Mouse (Mus musculus) heart, embryonic 11.5 days (tissue): Measurements from ENCODE around the gene Csmd2. TPM values are rescaled to one million over a fixed set of nuclear protein-coding genes. Genes with fewer than 3 reads are reported as not detected.

ENCODE experiments used
- ATAC-seq: fragments of 200-750 bp; cut with Nextera tagmentation; replicated peaks from 2 replicates; pipeline ENCODE4 v1.8.0; 2017; ENCODE audit warnings: moderate library complexity; ENCODE audit not compliant: insufficient number of reproducible peaks, low FRiP score, low TSS enrichment
- H3K27ac ChIP-seq: fragments of 300-500 bp; sonication (generic); 2 replicates; pipeline ENCODE4 v1.5.1; 2014; ENCODE audit warnings: mild to moderate bottlenecking, low read depth, low read length
- H3K27me3 ChIP-seq: fragments of 300-500 bp; sonication (generic); 2 replicates; pipeline ENCODE4 v1.6.1; 2014; ENCODE audit warnings: mild to moderate bottlenecking, low read length, mixed read lengths; ENCODE audit not compliant: control insufficient read depth, insufficient read depth
- H3K36me3 ChIP-seq: fragments of 300-500 bp; sonication (generic); 2 replicates; pipeline ENCODE4 v1.6.1; 2014; ENCODE audit warnings: mild to moderate bottlenecking, low read length, moderate library complexity, mixed read lengths; ENCODE audit not compliant: control insufficient read depth, insufficient read depth
- H3K4me1 ChIP-seq: fragments of 300-500 bp; sonication (generic); 2 replicates; pipeline ENCODE4 v1.6.1; 2014; ENCODE audit warnings: low read length; ENCODE audit not compliant: control insufficient read depth, insufficient read depth
- H3K4me2 ChIP-seq: fragments of 300-500 bp; sonication (generic); 2 replicates; pipeline ENCODE4 v1.6.1; 2014; ENCODE audit warnings: mild to moderate bottlenecking, moderate library complexity
- H3K4me3 ChIP-seq: fragments of 300-500 bp; sonication (generic); 2 replicates; pipeline ENCODE4 v1.5.1; 2014; ENCODE audit warnings: low read depth, low read length
- H3K9ac ChIP-seq: fragments of 300-500 bp; sonication (generic); 2 replicates; pipeline ENCODE4 v1.6.1; 2014; ENCODE audit warnings: mild to moderate bottlenecking, low read depth, low read length, moderate library complexity
- H3K9me3 ChIP-seq: fragments of 300-500 bp; sonication (generic); replicated peaks from 2 replicates; pipeline ENCODE4 v1.6.1; 2016; ENCODE audit warnings: low read length; ENCODE audit not compliant: control insufficient read depth
- WGBS: fragments of 180-500 bp; shearing (Covaris S2); extraction: QIAGEN DNeasy Blood & Tissue Kit; methylation state at CpG from one replicate; pipeline ENCODE4 v1.1.7; 2014; ENCODE audit not compliant: insufficient replicate concordance; 5-methylcytosine and 5-hydroxymethylcytosine counted together
- polyA plus RNA-seq: library from polyadenylated mRNA; unstranded; fragments of >200 nt; fragmentation: Nextera tagmentation; extraction: Ambion mirVana; gene quantifications from 2 replicates; pipeline ENCODE4 v1.2.1, GENCODE M21; 2014

The Csmd2 gene
- polyA plus RNA-seq, 1 experiment from 2014 or later, result 0.21 TPM

DNA sequence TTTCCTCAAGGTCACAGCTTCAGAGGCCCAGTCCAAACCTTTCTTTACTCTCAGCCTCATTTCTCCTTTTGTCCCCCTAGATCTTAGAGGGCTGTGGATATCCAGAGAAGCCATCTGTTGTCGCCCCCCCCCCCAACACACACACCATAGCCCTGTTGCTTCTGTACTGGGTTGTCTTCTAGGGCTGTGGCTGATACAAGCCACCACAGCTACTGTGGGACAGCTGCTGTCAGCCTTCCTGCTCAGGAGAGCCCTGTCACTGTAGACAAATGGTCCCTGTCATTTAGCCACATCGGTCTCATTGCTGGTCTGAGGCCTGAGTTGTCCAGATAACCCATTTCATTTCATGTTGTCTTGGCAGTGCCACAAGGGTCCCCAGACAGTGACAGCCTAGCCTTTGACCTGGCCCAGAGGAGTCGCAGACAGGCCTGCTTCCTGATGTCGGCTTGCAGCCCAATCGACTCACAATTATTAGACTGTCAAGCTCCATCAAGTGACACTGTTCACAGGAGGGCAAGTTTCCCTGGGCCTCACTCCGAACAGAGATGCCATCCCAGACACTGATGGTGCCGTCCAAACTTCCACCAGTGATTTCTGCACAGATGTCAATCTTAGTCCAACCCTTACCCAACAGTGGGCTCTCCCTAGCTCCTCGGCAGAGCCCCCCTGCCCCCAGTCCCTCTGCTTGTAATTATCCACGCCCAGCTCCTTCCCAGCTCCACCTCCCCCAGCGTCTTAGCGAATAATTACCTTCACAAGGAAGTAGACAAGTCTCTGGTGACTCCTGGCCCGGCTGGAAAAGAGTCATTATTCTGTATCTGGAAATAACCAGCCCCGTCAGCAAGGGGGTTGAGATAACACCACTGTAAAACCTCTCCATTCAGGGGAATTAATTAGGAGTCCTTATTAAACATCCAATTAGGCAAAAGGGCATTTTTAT is 240.0 kb downstream of the Csmd2 start:
- H3K9me3 ChIP-seq, result no peaks in the 10 kb centered on the region
- no peaks in the 10 kb centered on the region for H3K36me3 ChIP-seq
- H3K4me1 ChIP-seq, result no peaks in the 10 kb centered on the region
- no peak overlapping the region for H3K4me2 ChIP-seq
- 35% methylated on average over 13 of the region's 13 CpGs for WGBS
- no peak overlapping the region for H3K4me3 ChIP-seq
- H3K27ac ChIP-seq, result no peak overlapping the region
- H3K9ac ChIP-seq, result no peak overlapping the region
- ATAC-seq, result no peak
- H3K27me3 ChIP-seq, result no peaks in the 10 kb centered on the region

DNA sequence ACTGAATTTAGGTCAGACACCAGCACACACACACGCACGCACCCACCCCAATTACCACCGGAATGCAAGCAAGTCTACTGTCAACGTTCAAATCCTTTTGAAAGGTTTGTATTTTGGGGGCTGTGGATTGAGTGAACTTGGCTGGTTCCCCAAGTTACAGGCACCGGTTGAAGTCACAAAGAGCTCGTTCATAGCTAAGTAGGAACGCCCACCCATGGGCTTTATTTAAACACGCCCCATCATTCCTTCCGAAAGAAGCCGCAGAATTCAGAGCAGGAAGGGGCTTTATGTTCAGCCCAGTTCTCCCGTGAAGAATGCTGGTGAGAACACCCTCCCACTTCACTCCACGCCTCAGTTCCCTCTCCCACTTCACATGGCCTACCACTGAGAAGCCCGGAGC is 245.8 kb downstream of the Csmd2 start:
- ATAC-seq, result no peak
- 83% methylated on average over 13 of the region's 13 CpGs for WGBS

GRCm38 (mm10) chr4:128239113-128239512 is 251.5 kb downstream of the Csmd2 start:
- Histone ChIP-seq H3K4me1 (no peaks in the 10 kb centered on the region), H3K27me3 (no peaks in the 10 kb centered on the region), H3K4me3 (no peak overlapping the region), H3K9ac (no peak overlapping the region), H3K9me3 (no peaks in the 10 kb centered on the region), H3K36me3 (no peaks in the 10 kb centered on the region), H3K4me2 (no peak overlapping the region), H3K27ac (no peak overlapping the region)
- WGBS, result 52% methylated on average over 1 of the region's 1 CpGs
- no peak for ATAC-seq

More for the DNA sequence above, 245.8 kb downstream of the Csmd2 start:
- H3K4me3 ChIP-seq, result no peak overlapping the region
- H3K9ac ChIP-seq, result no peak overlapping the region
- no peaks in the 10 kb centered on the region for H3K27me3 ChIP-seq
- no peak overlapping the region for H3K4me2 ChIP-seq
- H3K36me3 ChIP-seq, result no peaks in the 10 kb centered on the region
- no peak overlapping the region for H3K27ac ChIP-seq
- no peaks in the 10 kb centered on the region for H3K4me1 ChIP-seq
- no peaks in the 10 kb centered on the region for H3K9me3 ChIP-seq

- Histone ChIP-seq H3K27ac (no peak overlapping the region), H3K9ac (no peak overlapping the region), H3K4me1 (no peaks in the 10 kb centered on the region), H3K9me3 (no peaks in the 10 kb centered on the region), H3K36me3 (no peaks in the 10 kb centered on the region), H3K4me3 (no peak overlapping the region), H3K27me3 (no peaks in the 10 kb centered on the region), H3K4me2 (no peak overlapping the region)
- WGBS, result 58% methylated on average over 19 of the region's 19 CpGs
- ATAC-seq, result no peak
Measured at GRCm38 (mm10) chr4:128241075-128241853, 253.6 kb downstream of the Csmd2 start.

DNA sequence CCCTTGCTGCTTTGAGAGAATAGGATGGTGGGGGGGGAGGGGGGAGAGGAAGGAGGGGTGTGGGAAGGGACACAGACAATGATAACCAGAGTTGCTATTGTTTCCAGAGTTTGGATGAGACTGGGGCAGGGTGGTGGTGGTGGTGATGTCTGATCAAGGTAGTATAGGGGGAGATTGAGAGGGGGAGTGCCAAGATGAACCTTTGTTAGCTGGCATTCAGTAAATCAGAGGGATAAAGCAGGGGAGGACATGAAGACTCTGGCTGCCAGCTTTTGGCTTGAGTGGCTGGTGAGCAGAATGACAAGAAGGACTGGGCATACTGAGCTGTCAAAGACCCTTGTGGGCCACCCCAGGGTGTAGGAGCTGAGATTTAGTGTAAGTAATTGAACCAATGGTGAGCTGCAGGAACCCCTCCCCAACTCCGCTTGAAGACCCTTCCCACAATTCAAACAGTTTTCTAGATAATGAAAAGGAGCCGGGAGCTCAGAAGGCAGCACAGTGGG is 254.2 kb downstream of the Csmd2 start:
- Histone ChIP-seq H3K4me3 (no peak overlapping the region), H3K9me3 (no peaks in the 10 kb centered on the region), H3K36me3 (no peaks in the 10 kb centered on the region), H3K4me1 (no peaks in the 10 kb centered on the region), H3K4me2 (no peak overlapping the region), H3K9ac (no peak overlapping the region), H3K27ac (no peak overlapping the region), H3K27me3 (no peaks in the 10 kb centered on the region)
- 59% methylated on average over 2 of the region's 2 CpGs for WGBS
- no peak for ATAC-seq

DNA sequence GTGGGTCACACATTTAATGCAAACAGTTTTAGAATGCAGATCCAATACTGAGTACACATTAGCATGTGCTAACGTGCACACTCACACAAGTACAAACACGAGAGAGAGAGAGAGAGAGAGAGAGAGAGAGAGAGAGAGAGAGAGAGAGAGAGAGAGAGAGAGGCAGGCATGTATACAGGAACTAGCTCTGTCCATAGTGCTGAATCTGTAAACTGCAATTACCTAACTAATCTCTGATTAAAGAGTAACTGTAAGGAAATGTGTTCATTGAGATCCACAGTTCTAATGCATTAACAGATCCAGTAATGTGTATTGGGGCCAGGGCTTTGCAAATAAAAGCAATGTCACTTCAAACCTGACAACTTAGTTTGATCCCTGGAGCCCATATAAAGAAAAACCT is 257.5 kb downstream of the Csmd2 start:
- Histone ChIP-seq H3K27ac (no peak overlapping the region), H3K4me1 (no peaks in the 10 kb centered on the region), H3K4me3 (no peak overlapping the region), H3K27me3 (no peaks in the 10 kb centered on the region), H3K9ac (no peak overlapping the region), H3K4me2 (no peak overlapping the region), H3K9me3 (no peaks in the 10 kb centered on the region), H3K36me3 (no peaks in the 10 kb centered on the region)
- ATAC-seq, result no peak
- WGBS, result 30% methylated on average over 2 of the region's 2 CpGs

GRCm38 (mm10) chr4:128248676-128249075 is 261.0 kb downstream of the Csmd2 start:
- Histone ChIP-seq H3K4me1 (no peaks in the 10 kb centered on the region), H3K9me3 (no peaks in the 10 kb centered on the region), H3K27ac (no peak overlapping the region), H3K9ac (no peak overlapping the region), H3K4me3 (no peak overlapping the region), H3K4me2 (no peak overlapping the region), H3K27me3 (no peaks in the 10 kb centered on the region), H3K36me3 (no peaks in the 10 kb centered on the region)
- 14% methylated on average over 5 of the region's 5 CpGs for WGBS
- ATAC-seq, result no peak

GRCm38 (mm10) chr4:128259211-128259610 is 271.6 kb downstream of the Csmd2 start:
- no peak overlapping the region for H3K27ac ChIP-seq
- H3K36me3 ChIP-seq, result no peaks in the 10 kb centered on the region
- no peak for ATAC-seq
- H3K27me3 ChIP-seq, result no peaks in the 10 kb centered on the region
- H3K4me2 ChIP-seq, result no peak overlapping the region
- 88% methylated on average over 5 of the region's 5 CpGs for WGBS
- H3K9ac ChIP-seq, result no peak overlapping the region
- no peaks in the 10 kb centered on the region for H3K4me1 ChIP-seq
- no peaks in the 10 kb centered on the region for H3K9me3 ChIP-seq
- H3K4me3 ChIP-seq, result no peak overlapping the region
